21 mouse cellular contexts compared by ENCODE assay signal in genomic region chr3:60541121-60541520, GRCm38 (mm10).
"Had no signal": no experiment of that assay in that cellular context is flagged by ENCODE, and none has a peak within 500 bp of the region (broad histone marks: within the 10 kb centered on the region; RNA-seq: fewer than 3 reads in every experiment).

No protein-coding gene starts in this region.

- H3K4me3 ChIP-seq: kidney, embryonic 15.5 days; left cerebral cortex, adult 2 months; neural tube, embryonic 12.5 days; neural tube, embryonic 15.5 days had no signal

- H3K27ac ChIP-seq: kidney, embryonic 15.5 days; left cerebral cortex, adult 2 months; liver, embryonic 14.5 days; macrophage; neural tube, embryonic 12.5 days; neural tube, embryonic 15.5 days had no signal

- H3K4me1 ChIP-seq: neural tube, embryonic 12.5 days; neural tube, embryonic 15.5 days had no signal

- H3K4me2 ChIP-seq: kidney, embryonic 15.5 days; liver, embryonic 11.5 days; lung, embryonic 14.5 days; midbrain, embryonic 11.5 days; neural tube, embryonic 12.5 days; neural tube, embryonic 15.5 days had no signal

- H3K27me3 ChIP-seq: kidney, embryonic 15.5 days; neural tube, embryonic 12.5 days; neural tube, embryonic 15.5 days had no signal

- ATAC-seq: liver, postnatal 0 days; lung, postnatal 0 days had no signal

- H3K9me3 ChIP-seq: kidney, embryonic 15.5 days; neural tube, embryonic 12.5 days; neural tube, embryonic 15.5 days had no signal

- DNase-seq: kidney, adult 8-10 months; kidney, postnatal 10 days; kidney, postnatal 36 days; layer of hippocampus, postnatal 36 days; liver, postnatal 0 days; lung, embryonic 14.5 days; midbrain, embryonic 14.5 days; retina, postnatal 1 day; right cerebral cortex, postnatal 25 days; thymus, adult 18-20 months; thymus, postnatal 14 days; thymus, postnatal 4 days had no signal

- H3K9ac ChIP-seq: kidney, embryonic 15.5 days; liver, embryonic 14.5 days; liver, postnatal 0 days; lung, embryonic 14.5 days; neural tube, embryonic 12.5 days; neural tube, embryonic 15.5 days had no signal

- H3K36me3 ChIP-seq: kidney, embryonic 15.5 days; neural tube, embryonic 12.5 days; neural tube, embryonic 15.5 days had no signal
